Mouse (Mus musculus): ENCODE data around the gene Cfd. TPM values are rescaled to one million over a fixed set of nuclear protein-coding genes. Genes with fewer than 3 reads are reported as not detected.
A peak's percentile ranks its signal among the peaks of the same experiment; 100 is the strongest.
"Not testable (repeated sequence)": the region's sequence is repeated elsewhere in the genome, so short reads cannot be mapped to it uniquely, and the experiment has no call there.

Gene Cfd
- polyA plus RNA-seq, 1 experiment from 2014 or later = not detected

DNA sequence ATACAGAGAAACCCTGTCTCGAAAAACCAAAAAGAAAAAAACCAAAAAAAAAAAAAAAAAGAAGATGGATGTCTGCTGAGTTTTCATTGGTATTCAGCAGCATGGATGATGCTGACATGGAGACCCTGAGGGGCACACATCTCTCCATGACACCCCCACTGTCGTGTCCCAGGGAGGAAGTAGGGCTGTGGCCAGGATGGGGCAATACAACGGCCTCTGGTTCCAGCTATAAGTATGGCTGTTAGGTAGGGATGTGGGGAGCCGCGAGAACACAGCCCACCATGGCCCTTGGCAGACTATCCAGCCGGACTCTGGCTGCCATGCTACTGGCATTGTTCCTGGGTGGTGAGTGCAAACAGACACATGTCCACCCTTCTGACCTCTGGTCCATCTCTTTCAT lies 4.6 kb upstream of the Cfd start, which contains the start of gene Elane:
Gene Elane, plus strand, starts transcription at position 194 of the 400 bp plus-strand sequence.
- 54% methylated on average over 6 of the region's 6 CpGs for WGBS (ENCODE audit: insufficient replicate concordance)
- no peak within 1 kb of the TSS for H3K9ac ChIP-seq
- H3K4me2 ChIP-seq = 0 out of 2 replicates have a peak within 1 kb of the TSS, but pooled peaks have one; percentile 5
- peaks cover 16% of the 10 kb centered on the region for H3K27me3 ChIP-seq
- no peaks in the 10 kb centered on the region for H3K9me3 ChIP-seq (replicated peaks)
- peaks cover 32% of the 10 kb centered on the region for H3K4me1 ChIP-seq (replicated peaks)
- peak within 1 kb of the TSS; percentile 14; the same call in 1 of the 2 replicates for H3K27ac ChIP-seq (replicated peaks)
- ATAC-seq (ENCODE audit: insufficient read depth) = no peak
- no peaks in the 10 kb centered on the region for H3K36me3 ChIP-seq (replicated peaks)
- no peak within 1 kb of the TSS for H3K4me3 ChIP-seq (replicated peaks)

DNA sequence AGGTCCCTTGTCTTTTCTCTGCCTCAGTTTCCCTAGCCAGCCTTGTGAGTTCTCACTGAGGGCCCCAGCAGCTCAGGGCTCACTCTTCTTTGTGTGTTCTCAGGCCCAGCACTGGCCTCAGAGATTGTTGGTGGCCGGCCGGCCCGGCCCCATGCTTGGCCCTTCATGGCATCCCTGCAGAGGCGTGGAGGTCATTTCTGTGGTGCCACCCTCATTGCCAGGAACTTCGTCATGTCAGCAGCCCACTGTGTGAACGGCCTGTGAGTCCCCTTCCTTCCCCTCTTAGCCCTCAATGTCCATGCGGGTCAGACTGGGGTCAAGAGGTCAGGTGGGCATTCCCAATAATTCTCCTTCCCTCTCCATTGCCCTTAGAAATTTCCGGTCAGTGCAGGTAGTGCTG lies 4.0 kb upstream of the Cfd start:
- Histone ChIP-seq H3K4me2 (0 out of 2 replicates have a peak overlapping the region, but pooled peaks have one; percentile 5), H3K4me3 (replicated peaks) (no peak overlapping the region), H3K27ac (replicated peaks) (0 out of 2 replicates have a peak overlapping the region, but pooled peaks have one; percentile 14), H3K36me3 (replicated peaks) (no peaks in the 10 kb centered on the region), H3K9ac (no peak overlapping the region), H3K4me1 (replicated peaks) (peaks cover 26% of the 10 kb centered on the region), H3K9me3 (replicated peaks) (no peaks in the 10 kb centered on the region), H3K27me3 (peaks cover 16% of the 10 kb centered on the region)
- no peak for ATAC-seq (ENCODE audit: insufficient read depth)
- 66% methylated on average over 8 of the region's 8 CpGs for WGBS (ENCODE audit: insufficient replicate concordance)

DNA sequence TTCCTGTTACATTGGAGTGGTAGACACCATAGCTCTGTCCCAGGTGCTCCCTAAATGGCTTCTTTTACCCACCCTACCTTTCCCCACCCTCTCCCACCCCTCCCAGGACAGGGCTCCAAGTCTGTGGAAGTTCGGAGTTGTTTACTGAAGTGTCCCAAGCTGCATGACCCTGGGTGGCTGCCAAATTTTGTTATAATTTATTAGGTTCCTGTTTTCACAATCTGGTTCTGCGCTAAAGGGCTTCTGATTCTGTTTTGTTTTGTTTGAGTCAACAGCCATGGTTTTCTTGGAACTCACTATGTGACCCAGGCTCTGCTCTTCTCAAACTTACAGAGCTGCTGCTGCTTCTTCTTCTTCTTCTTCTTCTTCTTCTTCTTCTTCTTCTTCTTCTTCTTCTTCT lies 1.3 kb upstream of the Cfd start:
- Histone ChIP-seq H3K4me1 (replicated peaks) (peaks cover 2% of the 10 kb centered on the region; the same call in 1 of the 2 replicates), H3K9me3 (replicated peaks) (no peaks in the 10 kb centered on the region), H3K9ac (no peak overlapping the region), H3K4me2 (no peak overlapping the region), H3K27ac (replicated peaks) (no peak overlapping the region), H3K36me3 (replicated peaks) (no peaks in the 10 kb centered on the region), H3K4me3 (replicated peaks) (no peak overlapping the region), H3K27me3 (no peaks in the 10 kb centered on the region)
- WGBS (ENCODE audit: insufficient replicate concordance) = 22% methylated on average over 2 of the region's 2 CpGs
- ATAC-seq (ENCODE audit: insufficient read depth) = no peak

DNA sequence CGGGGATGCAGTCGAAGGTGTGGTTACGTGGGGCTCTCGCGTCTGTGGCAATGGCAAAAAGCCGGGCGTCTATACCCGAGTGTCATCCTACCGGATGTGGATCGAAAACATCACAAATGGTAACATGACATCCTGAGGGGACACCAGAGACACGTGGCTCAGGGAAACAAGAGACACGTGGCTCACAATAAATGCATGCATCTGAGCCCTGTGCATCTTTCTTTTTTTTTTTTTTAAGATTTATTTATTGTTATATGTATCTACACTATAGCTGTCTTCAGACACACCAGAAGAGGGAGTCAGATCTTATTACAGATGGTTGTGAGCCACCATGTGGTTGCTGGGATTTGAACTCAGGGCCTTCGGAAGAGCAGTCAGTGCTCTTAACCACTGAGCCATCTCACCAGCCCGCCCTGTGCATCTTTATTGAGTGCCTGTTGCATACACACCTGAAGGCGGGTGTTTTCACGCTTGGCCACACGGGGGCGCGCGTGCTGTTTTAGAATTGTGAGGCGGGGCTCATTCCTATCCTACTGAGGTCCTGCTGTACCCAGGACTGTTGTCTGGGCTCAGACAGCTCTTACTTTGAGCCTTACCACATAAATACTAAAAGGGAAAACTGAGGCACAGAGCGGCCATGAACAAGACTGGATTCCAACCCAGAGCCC lies 1.9 kb downstream of the Cfd start:
- not testable (repeated sequence) for ATAC-seq (ENCODE audit: insufficient read depth); H3K27ac ChIP-seq (replicated peaks); H3K9me3 ChIP-seq (replicated peaks); H3K4me3 ChIP-seq (replicated peaks); H3K9ac ChIP-seq; H3K4me2 ChIP-seq; H3K27me3 ChIP-seq
- WGBS (ENCODE audit: insufficient replicate concordance) = 38% methylated on average over 22 of the region's 22 CpGs
- Histone ChIP-seq H3K36me3 (replicated peaks) (peaks cover 18% of the 10 kb centered on the region), H3K4me1 (replicated peaks) (peaks cover 11% of the 10 kb centered on the region; the same call in 1 of the 2 replicates)

DNA sequence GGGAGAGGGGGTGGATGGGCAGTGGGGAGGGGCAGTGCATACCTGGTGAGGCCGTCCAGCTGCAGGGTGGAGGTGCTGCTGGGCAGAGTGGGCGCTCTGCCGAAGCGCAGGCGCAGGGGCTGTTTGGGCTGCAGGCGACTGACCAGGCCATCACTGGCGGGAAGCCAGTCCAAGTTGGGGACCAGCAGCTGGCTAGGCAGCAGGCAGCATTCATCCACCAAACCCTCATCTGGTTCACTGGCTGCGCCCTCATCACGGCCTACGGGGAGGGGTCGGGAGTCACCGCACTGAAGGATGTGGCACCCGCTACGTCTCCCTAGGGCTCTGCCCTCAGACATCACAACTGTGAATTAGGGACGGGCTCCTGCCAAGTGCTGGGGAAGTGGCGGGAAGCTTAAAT lies 5.7 kb downstream of the Cfd start:
- H3K27me3 ChIP-seq = no peaks in the 10 kb centered on the region
- no peaks in the 10 kb centered on the region for H3K9me3 ChIP-seq (replicated peaks)
- no peak overlapping the region for H3K4me2 ChIP-seq
- no peak overlapping the region for H3K27ac ChIP-seq (replicated peaks)
- WGBS (ENCODE audit: insufficient replicate concordance) = 87% methylated on average over 16 of the region's 16 CpGs
- peaks cover 17% of the 10 kb centered on the region for H3K4me1 ChIP-seq (replicated peaks)
- no peak overlapping the region for H3K4me3 ChIP-seq (replicated peaks)
- H3K36me3 ChIP-seq (replicated peaks) = peaks cover 18% of the 10 kb centered on the region
- H3K9ac ChIP-seq = no peak overlapping the region
- no peak for ATAC-seq (ENCODE audit: insufficient read depth)

DNA sequence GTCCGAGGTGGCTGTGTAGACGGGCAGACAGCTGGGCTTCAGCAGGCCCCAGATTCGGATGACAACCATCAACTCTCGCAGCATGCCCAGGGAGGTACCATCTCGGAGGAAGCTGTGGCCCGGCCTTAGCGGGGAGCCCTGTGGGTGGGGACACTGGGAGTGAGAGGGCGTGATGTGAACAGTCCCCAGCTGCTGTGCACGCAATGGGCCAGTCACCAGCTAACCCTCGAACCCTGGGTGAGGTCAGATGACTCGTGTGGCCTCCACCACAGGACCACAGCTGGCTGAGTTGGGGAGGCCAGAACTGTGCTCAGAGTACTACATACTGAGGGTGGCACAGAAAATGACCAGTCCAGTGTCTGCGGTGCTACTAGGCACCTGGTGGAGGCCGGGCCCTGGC lies 6.2 kb downstream of the Cfd start:
- whole genome bisulfite sequencing (ENCODE audit: insufficient replicate concordance) = 67% methylated on average over 13 of the region's 13 CpGs
- H3K4me1 ChIP-seq (replicated peaks) = peaks cover 17% of the 10 kb centered on the region
- no peaks in the 10 kb centered on the region for H3K9me3 ChIP-seq (replicated peaks)
- H3K27me3 ChIP-seq = no peaks in the 10 kb centered on the region
- no peak overlapping the region for H3K4me2 ChIP-seq
- ATAC-seq (ENCODE audit: insufficient read depth) = peak; percentile 4; the same call in 1 of the 2 replicates
- no peak overlapping the region for H3K4me3 ChIP-seq (replicated peaks)
- H3K36me3 ChIP-seq (replicated peaks) = peaks cover 18% of the 10 kb centered on the region
- H3K9ac ChIP-seq = no peak overlapping the region
- peak overlapping the region; percentile 63 for H3K27ac ChIP-seq (replicated peaks)

DNA sequence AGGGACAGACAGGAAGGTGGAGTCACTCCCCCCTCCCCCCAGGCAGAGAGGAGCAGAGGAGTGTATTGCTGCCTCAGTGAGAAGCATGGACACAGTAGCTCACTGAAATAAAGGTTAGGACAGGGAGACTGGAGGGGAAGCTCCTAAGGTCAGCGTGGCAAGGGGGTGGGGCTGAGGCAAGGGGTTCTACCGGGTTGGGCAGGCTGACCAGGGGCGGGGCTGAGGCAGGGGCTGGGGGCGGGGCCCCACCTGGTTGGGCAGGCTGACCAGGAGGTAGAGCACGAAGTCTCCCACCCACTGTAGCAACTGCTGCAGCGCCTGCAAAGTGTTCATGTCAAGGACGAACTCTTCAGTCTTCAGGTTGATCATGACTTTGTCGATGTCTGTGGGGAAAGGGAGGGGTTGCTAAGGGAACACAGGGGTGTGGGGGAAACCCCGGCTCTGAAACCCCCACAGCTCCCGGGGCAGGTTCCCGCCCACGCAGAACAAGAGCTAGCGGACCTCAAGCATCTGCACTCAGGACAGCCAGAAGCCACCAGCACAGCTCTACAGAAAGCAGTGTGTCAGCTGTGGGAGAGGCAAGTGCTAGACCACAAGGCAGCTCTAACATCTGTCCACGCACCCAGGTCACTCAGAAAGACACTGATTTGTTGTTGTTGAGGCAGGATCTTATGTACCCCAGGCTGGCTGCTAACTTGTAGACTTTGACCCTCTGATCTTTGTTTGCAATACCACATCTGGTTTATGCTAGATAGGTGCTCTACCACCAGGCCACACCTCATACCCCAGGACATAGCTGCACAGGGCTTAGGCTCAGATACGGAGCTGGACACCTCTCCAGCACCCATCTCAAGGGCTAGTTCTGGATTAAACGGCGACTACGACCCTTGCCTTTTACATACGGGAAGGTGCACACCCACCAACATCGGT lies 6.9 kb downstream of the Cfd start:
- Histone ChIP-seq H3K9ac (no peak overlapping the region), H3K27ac (replicated peaks) (peak overlapping the region; percentile 63), H3K36me3 (replicated peaks) (peaks cover 21% of the 10 kb centered on the region), H3K27me3 (no peaks in the 10 kb centered on the region), H3K4me2 (peak overlapping the region; percentile 33), H3K9me3 (replicated peaks) (no peaks in the 10 kb centered on the region), H3K4me1 (replicated peaks) (peaks cover 17% of the 10 kb centered on the region), H3K4me3 (replicated peaks) (0 out of 2 replicates have a peak overlapping the region, but pooled peaks have one; percentile 5)
- WGBS (ENCODE audit: insufficient replicate concordance) = 54% methylated on average over 20 of the region's 20 CpGs
- ATAC-seq (ENCODE audit: insufficient read depth) = peak; percentile 73

DNA sequence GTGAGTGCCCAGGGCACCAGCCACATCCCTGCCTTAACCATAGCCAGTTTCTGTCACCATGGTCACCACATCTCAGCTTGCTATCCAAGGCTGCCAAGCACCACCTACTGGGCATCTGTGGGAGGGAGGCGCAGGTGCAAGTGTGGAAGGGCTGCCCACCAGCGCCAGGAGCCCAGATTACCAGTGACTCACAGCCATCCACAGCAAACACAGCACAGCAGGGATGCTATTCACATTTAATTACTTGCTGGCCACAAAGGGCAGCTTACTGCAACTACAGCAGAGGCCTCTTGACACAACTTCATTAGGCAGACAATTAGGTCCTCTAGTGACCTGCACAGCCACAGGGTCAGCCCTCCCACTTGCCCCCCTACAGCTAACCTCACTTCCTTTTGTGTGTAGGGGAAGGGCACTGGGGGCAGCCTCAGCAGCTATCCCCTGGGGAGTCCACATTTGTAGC lies 10.3 kb downstream of the Cfd start:
- H3K4me2 ChIP-seq = no peak overlapping the region
- H3K4me1 ChIP-seq (replicated peaks) = peaks cover 17% of the 10 kb centered on the region
- no peak overlapping the region for H3K27ac ChIP-seq (replicated peaks)
- peaks cover 35% of the 10 kb centered on the region for H3K36me3 ChIP-seq (replicated peaks)
- no peak overlapping the region for H3K9ac ChIP-seq
- no peak overlapping the region for H3K4me3 ChIP-seq (replicated peaks)
- H3K27me3 ChIP-seq = no peaks in the 10 kb centered on the region
- H3K9me3 ChIP-seq (replicated peaks) = no peaks in the 10 kb centered on the region
- WGBS (ENCODE audit: insufficient replicate concordance) = 72% methylated on average over 2 of the region's 2 CpGs
- no peak for ATAC-seq (ENCODE audit: insufficient read depth)

DNA sequence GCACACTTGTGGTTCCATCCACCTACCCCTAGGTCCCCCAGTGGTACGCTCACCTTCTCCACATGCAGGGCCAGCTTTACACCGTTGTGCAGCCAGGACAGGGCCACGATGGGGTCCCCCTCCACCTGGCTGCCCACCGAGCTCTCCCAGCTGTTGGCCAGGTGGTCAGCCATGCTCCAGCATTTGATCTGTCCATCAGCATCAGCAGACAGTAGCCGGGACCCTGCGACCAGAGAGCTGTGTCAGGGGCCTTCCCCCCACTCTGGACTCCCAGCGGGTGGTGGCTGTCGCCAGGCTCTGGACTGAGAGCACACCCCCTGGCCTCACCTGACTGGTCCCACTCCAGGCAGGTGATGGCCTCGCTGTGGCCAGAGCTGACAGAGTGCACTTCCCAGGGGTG lies 16.1 kb downstream of the Cfd start:
- H3K36me3 ChIP-seq (replicated peaks) = peaks cover 55% of the 10 kb centered on the region
- H3K4me1 ChIP-seq (replicated peaks) = peaks cover 33% of the 10 kb centered on the region
- no peaks in the 10 kb centered on the region for H3K9me3 ChIP-seq (replicated peaks)
- no peak overlapping the region for H3K9ac ChIP-seq
- 81% methylated on average over 9 of the region's 9 CpGs for WGBS (ENCODE audit: insufficient replicate concordance)
- no peak overlapping the region for H3K27ac ChIP-seq (replicated peaks)
- no peak overlapping the region for H3K4me3 ChIP-seq (replicated peaks)
- no peak overlapping the region for H3K4me2 ChIP-seq
- no peak for ATAC-seq (ENCODE audit: insufficient read depth)
- no peaks in the 10 kb centered on the region for H3K27me3 ChIP-seq

DNA sequence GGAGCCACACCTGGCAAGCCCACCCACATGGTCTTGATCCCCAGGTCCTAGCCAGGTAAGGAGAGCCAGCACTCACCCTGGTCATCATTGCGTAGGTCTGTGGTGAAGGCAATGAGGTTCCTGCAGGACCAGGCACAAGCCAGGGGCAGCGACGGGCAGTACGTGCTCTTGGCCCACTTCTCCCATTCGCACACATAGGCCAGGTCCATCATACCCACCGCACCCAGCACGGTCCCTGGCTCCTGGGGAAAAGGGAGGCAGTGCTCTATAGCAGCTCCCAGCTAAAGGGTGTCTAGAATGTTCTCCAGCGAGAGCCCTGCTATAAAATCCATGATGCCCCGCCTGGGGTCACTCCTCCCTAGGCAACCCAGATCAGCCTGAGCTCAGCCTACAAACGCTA lies 16.8 kb downstream of the Cfd start:
- no peaks in the 10 kb centered on the region for H3K9me3 ChIP-seq (replicated peaks)
- peak overlapping the region; percentile 72 for H3K4me2 ChIP-seq
- H3K27ac ChIP-seq (replicated peaks) = peak overlapping the region; percentile 97; the same call in 1 of the 2 replicates
- H3K36me3 ChIP-seq (replicated peaks) = peaks cover 61% of the 10 kb centered on the region
- H3K27me3 ChIP-seq = no peaks in the 10 kb centered on the region
- H3K9ac ChIP-seq = no peak overlapping the region
- H3K4me1 ChIP-seq (replicated peaks) = peaks cover 36% of the 10 kb centered on the region
- peak overlapping the region; percentile 96 for H3K4me3 ChIP-seq (replicated peaks)
- WGBS (ENCODE audit: insufficient replicate concordance) = 89% methylated on average over 10 of the region's 10 CpGs
- ATAC-seq (ENCODE audit: insufficient read depth) = no peak

Measured in liver, embryonic 15.5 days (tissue).